Mouse (Mus musculus) spleen, postnatal 10 days (tissue): ENCODE data around the gene Pou2f2.
A peak's percentile ranks its signal among the peaks of the same experiment; 100 is the strongest.

Experiments
- DNase-seq, 2 experiments: peaks; one replicate each; pipeline ENCODE4 v3.0.0; 2021 to 2022; ENCODE audit warnings: low spot score in 2 of 2

Pou2f2 gene

DNA sequence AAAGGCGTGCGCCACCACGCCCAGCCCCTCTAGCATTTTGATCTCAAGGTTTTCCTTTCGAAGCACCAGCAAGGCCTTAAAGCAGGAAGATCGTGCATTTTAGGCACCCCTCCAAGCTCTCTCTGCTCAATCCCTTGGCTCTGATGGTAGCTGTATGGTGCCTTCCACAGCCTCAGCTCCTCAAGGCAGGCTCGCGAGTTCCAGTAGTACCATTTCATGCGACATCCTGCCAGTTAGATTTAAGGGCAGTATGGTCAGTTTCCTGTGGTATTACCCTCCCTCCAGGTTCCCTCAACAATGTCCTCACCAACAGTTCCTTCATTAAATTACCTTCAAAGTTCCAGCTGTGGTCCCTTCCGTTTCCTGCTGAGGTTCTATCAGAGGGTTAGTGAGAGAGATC is 16.6 kb upstream of the Pou2f2 start:
- no peak for DNase-seq

- peak in 1 of 2 experiments; percentile 36 for DNase-seq
These were observed 15.6 kb upstream of the Pou2f2 start for GRCm38 (mm10) chr7:25195148-25195547.

- DNase-seq, result no peak
These were observed 12.6 kb upstream of the Pou2f2 start for GRCm38 (mm10) chr7:25192110-25192509.

GRCm38 (mm10) chr7:25190806-25191205 is 11.3 kb upstream of the Pou2f2 start:
- DNase-seq, result no peak

DNA sequence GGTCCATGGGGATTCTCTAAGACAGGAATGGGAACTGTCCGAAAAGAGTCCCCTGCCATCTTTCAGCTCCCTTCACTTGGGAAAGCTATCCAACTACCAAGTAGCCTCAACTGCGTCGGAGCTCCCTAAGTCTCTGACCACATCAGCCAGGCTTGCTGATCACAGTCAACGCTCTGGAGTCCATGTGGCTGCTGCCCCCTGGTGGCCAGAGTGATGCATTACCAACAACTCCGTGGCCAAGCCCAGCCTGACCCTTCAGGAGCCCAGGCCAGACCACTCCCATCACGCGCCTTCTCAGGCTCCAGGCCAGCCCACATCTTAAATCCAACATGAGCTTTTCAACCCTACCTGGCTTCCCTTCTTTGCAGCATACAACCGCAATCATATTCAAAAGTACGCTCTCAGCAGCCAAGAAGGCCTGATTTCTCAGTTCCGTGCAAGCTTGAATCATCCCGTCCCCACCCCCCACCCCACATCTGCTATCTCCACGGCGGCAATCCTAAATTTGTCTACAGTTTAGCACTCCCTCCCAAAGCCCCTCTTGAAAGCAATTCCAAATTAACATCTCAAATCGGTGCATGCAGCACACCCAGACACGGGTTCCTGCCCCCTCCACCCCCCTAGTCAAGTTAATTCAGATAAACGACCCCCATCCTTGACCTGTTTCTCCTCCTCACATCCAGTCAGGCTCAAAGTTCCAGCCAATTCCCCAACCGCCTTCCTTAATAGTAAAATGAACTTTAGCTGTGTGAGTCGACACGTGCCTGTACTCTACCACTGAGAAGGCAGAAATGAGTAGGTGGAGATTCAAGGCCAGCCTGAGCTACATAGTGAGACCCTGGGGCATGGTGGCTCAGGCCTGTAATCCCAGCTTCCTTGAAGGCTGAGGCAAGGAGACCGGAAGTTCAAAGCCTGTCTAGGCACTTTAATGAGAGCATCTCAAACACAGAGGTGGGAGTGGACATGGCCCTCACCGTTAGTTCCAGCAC is 8.4 kb upstream of the Pou2f2 start:
- peak; percentile 83 to 88 for DNase-seq

- no peak for DNase-seq
These were observed 4.6 kb upstream of the Pou2f2 start for GRCm38 (mm10) chr7:25184091-25184490.

- DNase-seq, result peak in 1 of 2 experiments; percentile 47
These were observed 2.3 kb upstream of the Pou2f2 start for GRCm38 (mm10) chr7:25181814-25182213.

DNA sequence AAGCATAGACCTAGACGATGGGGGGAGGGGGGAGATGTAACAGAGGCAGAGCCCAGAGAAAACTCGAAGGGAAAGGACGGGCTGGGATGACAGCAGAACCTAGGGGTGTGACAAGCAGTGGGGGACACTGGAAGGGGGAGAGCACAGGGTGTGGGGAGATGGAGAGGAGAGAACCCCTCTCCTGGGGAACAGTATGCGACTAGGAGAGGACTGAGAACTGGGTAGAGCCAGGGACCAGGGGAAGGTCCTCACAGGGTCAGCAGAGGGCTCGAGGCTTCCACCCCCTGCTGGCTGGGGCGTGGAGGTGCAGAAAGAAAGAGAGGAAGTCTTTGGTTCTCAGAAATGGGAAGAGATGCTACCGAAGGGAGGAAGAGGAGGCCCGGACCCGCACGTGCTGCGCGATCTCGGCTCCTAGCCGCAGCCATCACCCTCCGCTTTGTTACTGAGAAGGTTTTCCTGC is 1.8 kb upstream of the Pou2f2 start:
- DNase-seq, result peak; percentile 54 to 74

DNA sequence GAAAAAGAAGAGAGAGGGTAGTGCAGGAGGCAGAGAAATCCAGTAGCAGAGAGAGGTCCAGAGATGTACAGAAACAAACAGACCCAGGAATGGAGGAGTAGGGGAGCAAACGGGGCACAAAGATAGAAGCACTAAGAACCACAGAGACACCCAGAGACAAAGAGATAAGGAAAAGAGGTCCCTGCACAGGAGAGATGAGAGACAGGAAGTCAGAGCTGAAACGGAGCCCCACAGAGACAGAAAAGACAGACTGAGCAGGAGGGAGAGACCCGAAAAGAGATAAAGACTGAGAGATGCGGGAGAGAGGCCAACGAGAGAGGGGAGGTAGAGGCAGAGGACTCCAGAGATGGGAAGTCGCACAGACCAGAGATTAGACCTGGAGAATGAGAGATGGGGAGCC is 986 bp upstream of the Pou2f2 start:
- no peak for DNase-seq

- DNase-seq, result no peak
These were observed 530 bp downstream of the Pou2f2 start for GRCm38 (mm10) chr7:25178787-25179605.

- no peak for DNase-seq
These were observed 1.2 kb downstream of the Pou2f2 start for GRCm38 (mm10) chr7:25178317-25178716.

DNA sequence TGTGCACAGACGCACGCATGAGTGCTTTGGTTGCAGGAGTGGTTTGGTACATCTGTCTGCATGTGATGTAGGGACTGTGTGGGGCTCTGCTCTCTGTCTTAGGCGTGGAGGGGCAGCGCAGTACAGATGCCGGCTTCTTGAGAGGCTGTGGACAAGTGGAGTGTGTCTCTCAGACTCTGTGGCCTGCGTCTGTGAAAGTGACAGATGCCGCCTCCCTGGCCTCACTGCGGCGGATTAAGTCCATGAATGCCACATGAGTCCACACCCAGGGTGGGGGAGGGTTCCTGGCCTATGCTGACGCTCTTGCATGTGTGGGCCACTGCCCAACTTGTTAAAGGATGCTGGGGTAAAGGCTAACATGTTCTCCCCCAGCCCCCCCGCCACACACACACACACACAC is 5.2 kb downstream of the Pou2f2 start:
- DNase-seq, result no peak

DNA sequence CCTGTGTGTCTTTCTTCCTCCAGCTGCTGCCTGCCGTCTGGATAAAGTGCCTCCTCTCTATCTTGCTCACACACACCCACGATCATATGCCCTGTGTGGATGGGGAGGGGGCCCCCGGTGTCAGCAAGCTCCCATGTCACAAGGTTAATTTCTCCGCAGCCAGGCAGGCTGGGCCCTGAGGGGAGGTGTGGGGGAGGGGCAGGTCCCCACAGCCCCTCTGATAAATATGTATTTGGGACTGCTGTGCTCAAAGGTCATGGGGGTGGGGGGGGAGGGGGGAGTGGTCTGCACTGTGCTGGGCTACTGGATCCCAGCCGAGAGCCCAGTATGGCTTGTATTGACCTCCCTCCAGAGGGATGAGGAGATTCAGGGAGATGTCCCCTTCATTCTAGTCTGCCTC is 6.9 kb downstream of the Pou2f2 start:
- DNase-seq, result no peak

DNA sequence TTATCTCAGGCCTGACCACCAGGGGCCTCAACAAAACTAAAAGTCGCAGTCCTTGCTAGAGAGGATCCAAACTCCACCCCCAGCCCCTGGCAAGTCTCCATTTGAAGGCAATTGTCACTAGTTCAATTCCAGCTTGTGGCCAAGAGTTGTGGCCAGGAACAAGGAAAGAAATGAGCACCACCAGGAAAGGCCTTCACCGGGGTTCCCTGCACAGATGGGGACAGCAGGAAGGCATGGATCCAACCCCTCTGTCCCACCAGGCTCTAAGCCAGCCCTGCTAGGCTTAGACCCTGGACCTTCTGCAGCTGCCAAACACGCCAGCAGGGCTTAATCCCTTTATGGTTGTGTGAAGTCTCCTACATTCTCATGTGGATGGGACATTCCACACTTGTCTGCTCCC is 8.9 kb downstream of the Pou2f2 start:
- DNase-seq, result no peak

DNA sequence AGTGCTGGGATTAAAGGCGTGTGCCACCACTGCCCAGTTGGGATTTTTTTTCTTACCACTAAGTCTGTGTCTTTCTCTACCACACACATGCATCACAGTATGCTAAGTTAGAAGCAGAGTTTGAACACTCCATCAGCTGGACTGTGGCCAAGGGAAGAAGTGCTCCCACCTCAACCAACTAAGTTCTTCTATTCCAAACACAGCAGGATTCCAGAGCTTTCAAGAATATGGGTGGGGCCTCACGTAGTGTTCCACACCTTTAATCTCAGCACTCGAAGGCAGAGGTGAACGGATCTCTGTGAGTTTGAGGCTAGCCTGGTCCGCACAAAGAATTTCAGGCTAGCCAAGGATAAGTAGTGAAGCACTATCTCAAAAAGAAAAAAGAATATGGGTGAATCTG is 13.4 kb downstream of the Pou2f2 start:
- no peak for DNase-seq

GRCm38 (mm10) chr7:25156158-25156648 is 23.3 kb downstream of the Pou2f2 start:
- DNase-seq, result peak in 1 of 2 experiments; percentile 45

DNA sequence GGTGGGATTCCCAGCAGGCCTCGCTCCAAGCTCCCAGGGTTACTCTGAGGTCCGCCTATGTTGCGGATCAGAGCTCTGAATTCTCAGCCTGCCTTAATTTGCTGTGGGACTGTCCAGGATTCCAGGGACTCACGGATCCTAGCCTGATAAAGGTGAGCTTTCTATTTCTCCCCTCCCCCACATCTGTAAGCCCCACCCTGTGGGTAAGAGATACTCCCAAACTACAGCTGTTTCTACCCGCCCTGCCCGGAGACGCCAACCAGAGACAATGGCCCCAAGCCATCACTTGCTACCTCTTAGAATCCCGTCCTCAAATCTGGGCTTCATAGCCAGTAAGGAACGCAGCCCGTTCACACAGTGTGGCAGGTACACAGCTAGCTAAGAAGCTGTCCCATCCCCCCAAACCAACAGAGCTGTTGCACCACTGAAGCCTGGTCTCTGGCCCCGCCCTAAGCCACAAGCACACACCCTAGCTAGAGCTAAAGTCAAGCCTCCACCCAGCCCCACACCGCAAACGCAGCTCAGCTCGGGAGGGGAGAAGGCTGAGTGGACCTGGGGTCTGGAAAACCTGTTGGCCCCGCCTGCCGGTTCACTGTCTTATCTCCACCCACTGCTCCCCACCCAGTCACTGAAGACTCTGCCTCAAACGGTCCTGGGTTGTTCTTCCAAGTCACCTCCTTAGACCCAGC is 23.9 kb downstream of the Pou2f2 start:
- DNase-seq, result peak; percentile 66 to 84

DNA sequence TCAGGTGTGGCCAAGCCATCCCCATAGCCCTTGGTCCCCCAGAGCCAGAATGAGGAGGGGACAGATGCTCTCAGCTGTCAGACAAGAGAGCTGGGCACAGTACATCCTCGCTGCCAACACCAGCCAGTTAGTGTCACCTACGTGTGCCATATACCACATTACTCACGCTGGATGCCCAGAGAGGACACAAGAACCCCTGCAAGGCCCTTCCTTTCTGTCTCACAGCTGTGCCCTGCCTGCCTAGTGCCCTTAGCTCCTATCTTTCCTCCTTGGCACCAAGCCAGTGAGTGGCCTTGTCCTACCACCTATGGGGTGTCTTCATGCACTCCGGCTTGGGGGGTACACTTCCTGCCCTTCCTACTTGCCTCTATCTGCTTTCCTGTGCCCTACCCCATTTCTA is 24.9 kb downstream of the Pou2f2 start:
- peak; percentile 62 to 67 for DNase-seq

- no peak for DNase-seq
These were observed 25.7 kb downstream of the Pou2f2 start for GRCm38 (mm10) chr7:25153841-25154240.

- DNase-seq, result no peak
These were observed 27.5 kb downstream of the Pou2f2 start for GRCm38 (mm10) chr7:25151916-25152556.

- DNase-seq, result no peak
These were observed 28.5 kb downstream of the Pou2f2 start for GRCm38 (mm10) chr7:25151009-25151408.
